Mouse (Mus musculus): Measurements from ENCODE around the gene Kcng4.

- TF ChIP-seq CTCF (IDR thresholded peaks at IDR 0.05; ENCODE audit: borderline replicate concordance, extremely low read depth, insufficient read depth, insufficient read length) (no peak), POLR2A (IDR thresholded peaks at IDR 0.05; ENCODE audit: borderline replicate concordance, extremely low read depth, insufficient read depth, insufficient read length, poor library complexity, severe bottlenecking) (no peak)
Measured at GRCm38 (mm10) chr8:119636766-119637165, 1.3 kb upstream of the Kcng4 start.

Measured in brain, embryonic 14.5 days (tissue).